Mouse (Mus musculus) lung, postnatal 0 days (tissue): Measurements from ENCODE around the gene Drd3. TPM values are rescaled to one million over a fixed set of nuclear protein-coding genes. Genes with fewer than 3 reads are reported as not detected.

ENCODE experiments used
- ATAC-seq: fragments of 200-750 bp; cut with Nextera tagmentation; 2 replicates; pipeline ENCODE4 v1.8.0; 2017; ENCODE audit warnings: moderate library complexity
- DNase-seq: peaks from one replicate; pipeline ENCODE4 v3.0.0-alpha.2; 2016; ENCODE audit warnings: low spot score
- H3K27ac ChIP-seq: fragments of 300-500 bp; sonication (generic); 2 replicates; pipeline ENCODE4 v1.5.1; 2014; ENCODE audit warnings: antibody characterized with exemption, mild to moderate bottlenecking, low read length, mixed read lengths
- H3K27me3 ChIP-seq: fragments of 300-500 bp; sonication (generic); replicated peaks from 2 replicates; pipeline ENCODE4 v1.6.1; 2014; ENCODE audit warnings: low read length, mixed read lengths; ENCODE audit not compliant: insufficient read depth
- H3K36me3 ChIP-seq: fragments of 300-500 bp; sonication (generic); 2 replicates; pipeline ENCODE4 v1.6.1; 2014; ENCODE audit warnings: low read length, mixed read lengths; ENCODE audit not compliant: insufficient read depth
- H3K4me1 ChIP-seq: fragments of 300-500 bp; sonication (generic); 2 replicates; pipeline ENCODE4 v1.6.1; 2014; ENCODE audit warnings: antibody characterized with exemption, low read depth, low read length, mixed read lengths; ENCODE audit not compliant: insufficient read depth
- H3K4me2 ChIP-seq: fragments of 300-500 bp; sonication (generic); replicated peaks from 2 replicates; pipeline ENCODE4 v1.6.1; 2014; ENCODE audit warnings: low read depth, mild to moderate bottlenecking, low read length, moderate library complexity, mixed read lengths
- H3K4me3 ChIP-seq: fragments of 300-500 bp; sonication (generic); 2 replicates; pipeline ENCODE4 v1.5.1; 2014; ENCODE audit warnings: low read depth, low read length
- H3K9ac ChIP-seq: fragments of 300-500 bp; sonication (generic); replicated peaks from 2 replicates; pipeline ENCODE4 v1.6.1; 2014; ENCODE audit warnings: low read depth, mild to moderate bottlenecking
- H3K9me3 ChIP-seq: fragments of 300-500 bp; sonication (generic); 2 replicates; pipeline ENCODE4 v1.6.1; 2016; ENCODE audit warnings: low read length, mixed read lengths
- CTCF ChIP-seq: IDR thresholded peaks from 2 replicates; pipeline ENCODE4 v1.5.1; 2016; ENCODE audit warnings: antibody characterized with exemption, mild to moderate bottlenecking
- EP300 ChIP-seq: IDR thresholded peaks from 2 replicates; pipeline ENCODE4 v1.6.1; 2016; ENCODE audit warnings: antibody characterized with exemption, mild to moderate bottlenecking, control low read depth
- WGBS: fragments of 180-500 bp; shearing (Covaris S2); extraction: QIAGEN DNeasy Blood & Tissue Kit; methylation state at CpG from one replicate; pipeline ENCODE4 v1.1.7; 2014; 5-methylcytosine and 5-hydroxymethylcytosine counted together
- polyA plus RNA-seq: library from polyadenylated mRNA; unstranded; fragments of >200 nt; fragmentation: Nextera tagmentation; extraction: Ambion mirVana; gene quantifications from 2 replicates; pipeline ENCODE4 v1.2.1, GENCODE M21; 2015

Drd3 gene
- polyA plus RNA-seq, 1 experiment from 2014 or later: not detected

GRCm38 (mm10) chr16:43740936-43741335, 12.9 kb upstream of the Drd3 start:
- Histone ChIP-seq H3K27me3 (no peaks in the 10 kb centered on the region), H3K9me3 (no peaks in the 10 kb centered on the region), H3K36me3 (no peaks in the 10 kb centered on the region), H3K4me3 (no peak overlapping the region), H3K4me1 (no peaks in the 10 kb centered on the region), H3K27ac (no peak overlapping the region), H3K4me2 (no peak overlapping the region), H3K9ac (no peak overlapping the region)
- WGBS: 65% methylated on average over 2 of the region's 2 CpGs
- no peak for TF ChIP-seq EP300
- no peak for TF ChIP-seq CTCF
- DNase-seq: no peak
- no peak for ATAC-seq

DNA sequence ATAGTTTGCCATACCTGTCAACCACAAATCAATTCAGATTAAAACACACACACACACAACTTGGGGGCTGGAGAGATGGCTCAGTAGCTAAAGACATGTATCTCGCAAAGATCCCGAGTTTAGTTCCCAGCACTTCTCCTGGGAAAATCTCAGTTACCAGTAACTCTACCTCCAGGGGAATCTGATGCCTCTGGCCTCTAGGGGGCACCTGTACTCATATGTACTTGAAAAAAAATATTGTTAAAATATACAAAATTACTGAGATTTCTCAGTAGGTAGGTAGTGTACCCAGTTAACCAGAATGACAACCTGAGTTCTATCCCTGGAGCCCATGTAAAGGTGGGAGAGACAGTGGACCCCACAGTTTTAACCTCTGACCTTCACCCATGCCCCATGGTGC, 5.4 kb upstream of the Drd3 start:
- H3K36me3 ChIP-seq: no peaks in the 10 kb centered on the region
- 72% methylated on average over 2 of the region's 2 CpGs for WGBS
- TF ChIP-seq EP300: no peak
- TF ChIP-seq CTCF: no peak
- no peak overlapping the region for H3K4me3 ChIP-seq
- H3K4me1 ChIP-seq: no peaks in the 10 kb centered on the region
- H3K4me2 ChIP-seq: no peak overlapping the region
- DNase-seq: no peak
- no peak for ATAC-seq
- no peaks in the 10 kb centered on the region for H3K9me3 ChIP-seq
- H3K9ac ChIP-seq: no peak overlapping the region
- H3K27ac ChIP-seq: no peak overlapping the region
- H3K27me3 ChIP-seq: no peaks in the 10 kb centered on the region

DNA sequence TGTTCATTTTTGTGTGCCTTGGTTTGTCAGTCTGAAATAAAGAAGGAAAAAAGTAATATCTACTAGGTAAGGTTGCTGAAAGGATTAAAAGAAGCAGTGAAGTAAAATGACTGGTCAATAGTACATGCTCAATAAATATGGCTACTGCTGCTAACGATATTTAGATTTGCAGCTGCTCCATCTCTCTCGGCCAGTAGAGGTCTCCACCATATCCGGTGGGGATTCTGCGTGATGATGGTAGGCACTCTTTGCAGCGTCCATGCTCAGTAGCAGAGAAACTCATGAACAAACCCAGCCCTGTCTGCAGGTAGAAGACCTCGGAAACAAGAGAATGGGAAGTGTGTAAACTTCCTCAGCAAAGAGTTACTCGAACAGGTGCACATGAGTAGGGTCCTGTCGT, 926 bp upstream of the Drd3 start:
- Histone ChIP-seq H3K4me1 (no peaks in the 10 kb centered on the region), H3K36me3 (no peaks in the 10 kb centered on the region), H3K4me3 (no peak overlapping the region), H3K9me3 (no peaks in the 10 kb centered on the region), H3K4me2 (no peak overlapping the region), H3K27ac (no peak overlapping the region), H3K9ac (no peak overlapping the region), H3K27me3 (no peaks in the 10 kb centered on the region)
- no peak for DNase-seq
- peak; percentile 15; the same call in 1 of the 2 replicates for TF ChIP-seq CTCF
- TF ChIP-seq EP300: no peak
- ATAC-seq: no peak
- 76% methylated on average over 8 of the region's 8 CpGs for whole genome bisulfite sequencing

GRCm38 (mm10) chr16:43772358-43772757, 18.5 kb downstream of the Drd3 start:
- WGBS: 49% methylated on average over 3 of the region's 3 CpGs
- H3K36me3 ChIP-seq: no peaks in the 10 kb centered on the region
- no peaks in the 10 kb centered on the region for H3K4me1 ChIP-seq
- no peak overlapping the region for H3K9ac ChIP-seq
- H3K9me3 ChIP-seq: no peaks in the 10 kb centered on the region
- no peak for ATAC-seq
- H3K4me2 ChIP-seq: no peak overlapping the region
- no peak overlapping the region for H3K27ac ChIP-seq
- TF ChIP-seq CTCF (no peak), EP300 (no peak)
- H3K27me3 ChIP-seq: no peaks in the 10 kb centered on the region
- peak; percentile 7 for DNase-seq
- H3K4me3 ChIP-seq: no peak overlapping the region

GRCm38 (mm10) chr16:43772766-43773165, 18.9 kb downstream of the Drd3 start:
- Histone ChIP-seq H3K4me2 (no peak overlapping the region), H3K9me3 (no peaks in the 10 kb centered on the region), H3K27ac (no peak overlapping the region), H3K4me1 (no peaks in the 10 kb centered on the region), H3K9ac (no peak overlapping the region), H3K36me3 (no peaks in the 10 kb centered on the region), H3K27me3 (no peaks in the 10 kb centered on the region), H3K4me3 (no peak overlapping the region)
- no peak for DNase-seq
- no peak for ATAC-seq
- WGBS: 85% methylated on average over 1 of the region's 1 CpGs
- TF ChIP-seq EP300 (no peak), CTCF (no peak)

DNA sequence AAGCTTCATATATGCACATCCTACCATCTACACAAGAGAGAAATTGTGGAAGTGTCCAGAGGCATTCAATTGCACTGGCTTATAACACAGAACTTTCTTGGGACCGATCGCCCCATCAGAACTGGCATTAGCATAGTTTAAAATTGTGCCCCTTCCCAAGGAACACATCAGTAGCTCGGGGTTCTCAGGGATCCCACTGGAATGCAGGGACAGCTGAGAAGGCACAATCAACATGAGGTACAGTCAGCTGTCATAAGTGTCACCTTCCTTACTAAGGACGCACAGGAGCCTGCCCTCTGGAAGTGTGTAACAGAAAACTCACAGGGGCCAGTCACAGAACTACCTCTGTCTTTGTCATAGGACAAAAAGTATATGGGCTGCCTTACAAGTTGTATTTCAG, 19.7 kb downstream of the Drd3 start:
- WGBS: 86% methylated on average over 4 of the region's 4 CpGs
- no peak overlapping the region for H3K27ac ChIP-seq

GRCm38 (mm10) chr16:43776886-43777285, 23.1 kb downstream of the Drd3 start:
- H3K27ac ChIP-seq: no peak overlapping the region
- H3K9ac ChIP-seq: no peak overlapping the region
- H3K4me2 ChIP-seq: no peak overlapping the region
- H3K9me3 ChIP-seq: no peaks in the 10 kb centered on the region
- no peak for DNase-seq
- TF ChIP-seq CTCF (no peak), EP300 (no peak)
- no peak for ATAC-seq
- H3K27me3 ChIP-seq: no peaks in the 10 kb centered on the region
- WGBS: 71% methylated on average over 3 of the region's 3 CpGs
- no peaks in the 10 kb centered on the region for H3K36me3 ChIP-seq
- no peak overlapping the region for H3K4me3 ChIP-seq
- no peaks in the 10 kb centered on the region for H3K4me1 ChIP-seq

More for the DNA sequence above, 19.7 kb downstream of the Drd3 start:
- no peaks in the 10 kb centered on the region for H3K9me3 ChIP-seq
- no peak overlapping the region for H3K9ac ChIP-seq
- H3K4me1 ChIP-seq: no peaks in the 10 kb centered on the region
- TF ChIP-seq CTCF (no peak), EP300 (no peak)
- H3K4me3 ChIP-seq: no peak overlapping the region
- H3K27me3 ChIP-seq: no peaks in the 10 kb centered on the region
- no peak for DNase-seq
- H3K36me3 ChIP-seq: no peaks in the 10 kb centered on the region
- H3K4me2 ChIP-seq: no peak overlapping the region
- no peak for ATAC-seq
